Mouse (Mus musculus) neutrophil, adult 5-6 weeks (primary cell): Measurements from ENCODE around the gene Col4a6. TPM values are rescaled to one million over a fixed set of nuclear protein-coding genes. Genes with fewer than 3 reads are reported as not detected.

ENCODE experiments used
- ATAC-seq: fragments of 151-379, 151-347 bp; 2 replicates; pipeline ENCODE4 v1.8.0; 2017; ENCODE audit warnings: mild to moderate bottlenecking, moderate TSS enrichment; ENCODE audit not compliant: insufficient number of reproducible peaks, poor library complexity, low FRiP score, severe bottlenecking; ENCODE audit errors: extremely low read depth
- total RNA-seq: library from RNA; stranded (forward); fragments of 200-1000 nt; gene quantifications from 2 replicates; pipeline ENCODE4 v1.2.3, GENCODE M21; 2017

Gene Col4a6
- total RNA-seq, 1 experiment from 2014 or later: not detected

DNA sequence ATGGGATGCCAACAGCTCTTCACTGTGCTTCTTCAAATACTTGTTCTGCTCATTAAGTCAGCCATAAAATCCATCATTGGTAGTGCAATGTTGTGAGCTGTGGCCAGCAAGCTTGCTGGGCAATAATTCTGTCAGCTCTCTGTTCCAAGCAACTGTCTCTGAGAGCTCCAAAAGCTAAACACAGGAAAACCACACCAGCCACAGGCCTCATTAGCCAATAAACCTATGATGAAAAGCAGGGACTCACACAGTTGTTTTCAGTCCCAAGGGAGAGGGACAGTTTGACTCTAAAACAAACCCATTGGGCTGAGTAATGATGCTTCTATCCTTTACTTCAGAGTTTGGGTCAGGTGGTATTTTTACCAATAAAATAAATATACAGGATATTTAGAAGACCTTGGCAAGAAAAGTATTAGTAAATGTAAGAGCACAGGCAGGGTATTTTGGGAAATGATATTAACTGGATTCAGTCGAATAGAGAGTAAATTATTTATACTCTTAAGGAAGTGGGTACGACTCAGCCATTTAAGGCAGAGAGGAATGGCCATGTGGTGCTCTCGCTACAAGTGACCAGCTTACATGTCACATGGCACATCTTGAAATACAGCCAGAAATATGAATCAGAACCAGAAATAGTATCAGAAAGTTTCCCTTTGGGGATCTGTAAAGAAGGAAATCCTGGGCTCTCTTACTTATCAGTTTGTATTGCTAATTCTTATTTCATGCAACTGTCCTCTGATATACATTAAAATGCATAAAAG, 181.0 kb downstream of the Col4a6 start:
- no peak for ATAC-seq

DNA sequence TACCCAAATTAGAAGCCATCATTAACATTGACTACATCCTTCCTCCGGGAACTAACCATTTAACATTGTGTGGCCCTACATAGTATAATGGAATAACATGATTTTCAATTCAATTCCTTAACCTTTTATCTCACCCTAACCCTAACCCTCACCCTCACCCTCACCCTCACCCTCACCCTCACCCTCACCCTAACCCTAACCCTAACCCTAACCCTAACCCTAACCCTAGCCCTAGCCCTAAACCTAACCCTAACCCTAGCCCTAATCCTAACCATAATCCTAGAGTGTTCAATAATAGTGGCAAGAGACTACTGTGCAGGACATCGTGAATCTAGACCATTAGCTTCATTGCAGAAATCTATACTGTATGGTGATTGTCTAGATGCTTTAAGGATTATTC, 197.5 kb downstream of the Col4a6 start:
- ATAC-seq: peak; percentile 48; the same call in 1 of the 2 replicates

DNA sequence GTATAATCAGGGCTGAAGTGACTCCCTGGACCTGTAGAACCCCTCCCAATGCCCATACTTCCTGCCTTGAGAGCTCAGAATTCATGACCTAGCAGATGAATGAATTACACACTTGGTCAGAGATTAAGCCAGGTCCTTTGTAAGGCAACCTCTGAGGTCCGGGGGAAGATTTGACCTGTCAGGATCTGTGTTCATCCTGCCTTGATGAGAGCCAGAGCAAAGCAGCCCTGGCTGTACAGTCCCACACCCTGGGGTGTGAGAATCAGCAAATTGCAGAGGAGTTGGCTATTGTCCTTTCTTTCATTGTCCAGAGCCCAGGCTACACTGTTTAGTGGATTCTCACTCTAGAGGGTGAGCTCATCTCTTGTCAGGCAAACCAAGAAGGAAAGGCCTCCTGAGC, 207.9 kb downstream of the Col4a6 start:
- ATAC-seq: no peak

DNA sequence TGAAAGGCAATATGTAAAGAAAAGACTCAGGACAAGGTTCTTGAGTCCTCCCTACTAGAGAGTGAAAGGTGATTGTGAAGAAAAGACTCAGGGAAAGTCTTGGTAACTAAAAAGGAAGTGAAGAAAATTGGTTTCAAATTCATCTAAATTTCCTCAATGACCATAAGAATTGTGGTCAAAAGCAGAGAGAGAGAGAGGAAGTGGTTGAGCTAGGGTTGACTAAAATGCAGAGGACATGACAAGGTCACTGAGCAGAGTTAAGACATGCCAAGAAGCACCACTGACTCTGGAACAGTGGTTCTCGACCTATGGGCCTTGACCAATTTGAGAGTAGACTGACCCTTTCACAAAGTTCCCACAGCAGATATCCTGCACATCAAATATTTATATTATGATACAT, 224.2 kb downstream of the Col4a6 start:
- ATAC-seq: no peak

DNA sequence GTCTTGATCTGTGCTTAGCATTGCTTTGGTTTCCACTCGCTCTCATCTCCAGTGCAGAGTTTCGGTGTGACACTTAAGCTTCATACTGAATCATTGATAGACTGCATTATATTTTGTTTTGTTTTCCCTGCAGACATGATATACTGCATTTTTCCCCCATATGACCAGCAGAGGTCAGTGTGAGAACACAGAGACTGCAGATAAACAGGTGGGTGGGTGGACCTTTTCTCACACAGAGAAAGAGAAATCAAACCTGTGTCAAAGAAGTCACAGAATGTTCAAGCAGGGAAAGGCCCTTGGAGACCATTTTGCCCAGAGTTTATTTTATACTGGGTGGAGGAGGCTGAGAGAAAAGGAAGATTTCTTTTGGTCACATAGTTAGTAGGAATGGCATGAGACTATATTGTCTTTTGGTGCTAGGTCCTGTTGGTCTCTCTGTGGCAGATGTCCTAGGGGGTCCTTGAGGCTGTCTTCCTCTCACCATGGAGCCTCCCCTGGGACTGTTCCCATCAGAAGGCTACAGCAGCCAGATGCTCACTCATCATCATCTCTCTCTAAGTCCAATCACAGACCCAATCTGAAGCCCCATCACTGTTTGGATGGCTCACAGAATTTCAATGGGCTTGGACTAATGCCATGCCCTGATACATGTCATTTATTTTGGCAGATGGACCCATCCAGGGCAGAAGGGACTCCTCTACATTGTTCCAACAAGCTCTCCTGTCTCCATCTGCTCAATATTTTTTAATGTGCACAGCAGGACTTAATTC, 237.1 kb downstream of the Col4a6 start:
- ATAC-seq: no peak

DNA sequence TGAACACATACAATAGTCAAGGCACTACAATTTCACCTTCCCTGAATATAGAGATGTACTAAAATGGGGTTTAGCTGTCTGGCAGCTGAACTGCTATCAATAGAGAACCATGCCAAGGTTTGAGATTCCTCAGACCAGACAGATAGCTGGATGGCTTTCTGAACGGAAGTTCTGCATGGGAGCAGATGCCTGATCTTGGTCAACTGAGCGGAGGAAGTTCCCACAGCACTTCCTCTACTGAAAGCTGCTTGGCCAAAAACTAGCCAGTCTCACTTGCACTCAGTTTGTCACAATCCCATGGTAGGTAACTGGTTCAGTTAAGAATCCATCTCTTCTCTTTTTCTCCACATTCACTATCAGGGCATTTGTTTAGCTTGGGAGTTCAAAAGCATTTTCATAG, 245.7 kb downstream of the Col4a6 start:
- ATAC-seq: no peak

DNA sequence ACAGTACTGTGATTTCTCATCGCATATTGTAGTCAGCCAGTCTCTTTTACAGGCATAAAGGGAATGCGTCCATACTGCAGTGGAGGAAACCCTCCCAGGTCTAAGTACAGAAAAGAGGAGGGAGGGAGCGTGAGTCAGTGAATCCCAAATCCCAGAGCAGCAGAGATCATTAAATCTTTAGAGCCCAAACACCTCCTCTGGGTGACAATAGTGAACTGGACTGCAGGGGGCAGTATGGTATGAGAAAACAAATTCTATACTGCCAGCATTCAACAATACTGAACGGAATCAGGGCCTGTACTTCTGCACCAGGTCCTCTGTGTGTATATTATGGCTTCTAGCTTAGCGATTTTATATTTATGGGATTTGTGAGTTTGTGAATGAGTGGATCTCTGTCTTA, 261.1 kb downstream of the Col4a6 start:
- ATAC-seq: no peak

DNA sequence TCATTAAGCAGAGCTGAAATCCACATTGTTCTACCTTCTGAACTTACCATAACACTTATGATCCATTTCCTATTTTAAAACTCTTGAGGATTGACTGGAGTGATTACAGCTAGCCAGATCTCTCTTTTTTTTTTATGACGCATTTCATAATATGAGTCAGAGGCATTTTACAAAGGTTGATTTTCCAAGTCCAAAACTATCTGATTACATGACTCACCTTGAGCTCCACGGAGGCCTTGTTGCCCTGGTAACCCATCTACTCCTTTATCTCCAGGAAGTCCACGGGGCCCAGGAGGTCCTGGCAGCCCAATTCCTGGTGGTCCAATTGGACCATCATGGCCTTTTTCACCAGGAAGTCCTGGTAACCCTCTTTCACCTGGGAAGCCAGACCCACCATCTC, 274.9 kb downstream of the Col4a6 start:
- no peak for ATAC-seq

DNA sequence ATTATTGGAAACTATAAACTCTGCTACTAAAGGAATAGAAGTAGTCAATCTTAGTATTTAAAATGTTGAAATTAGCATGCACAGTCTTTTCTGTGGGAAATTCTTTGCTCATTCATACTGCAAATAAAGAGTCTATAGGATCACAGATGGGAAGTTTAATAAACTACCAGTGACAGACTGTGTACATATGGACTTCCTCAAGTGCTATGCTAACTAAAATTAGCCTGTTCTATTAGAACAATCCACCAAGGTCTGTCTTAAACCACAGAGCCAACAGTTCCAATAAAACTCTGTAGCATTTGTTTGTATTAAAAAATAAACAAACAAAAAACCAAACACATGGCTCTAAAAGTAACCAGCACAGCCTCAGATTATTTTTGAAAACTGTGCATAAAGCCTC, 278.8 kb downstream of the Col4a6 start:
- no peak for ATAC-seq

DNA sequence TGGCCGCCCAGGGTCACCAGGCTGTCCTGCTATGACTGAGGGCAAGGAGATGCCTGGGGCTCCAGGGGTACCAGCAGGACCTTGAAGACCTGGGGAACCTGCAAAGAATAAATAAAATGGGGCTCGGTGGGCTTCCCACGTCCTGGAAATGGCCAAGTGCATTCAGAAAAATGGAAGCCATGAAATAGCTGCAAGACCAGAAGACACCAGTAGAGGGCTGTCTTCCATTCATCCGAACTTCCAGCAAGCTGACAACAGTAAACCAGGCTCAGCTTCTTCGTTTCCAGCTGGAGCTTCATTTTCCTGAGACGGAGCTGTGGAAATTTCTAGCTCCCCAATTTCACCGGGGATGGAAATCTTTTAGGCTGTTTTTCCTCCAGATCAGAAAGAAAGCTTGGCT, 298.5 kb downstream of the Col4a6 start:
- ATAC-seq: no peak

DNA sequence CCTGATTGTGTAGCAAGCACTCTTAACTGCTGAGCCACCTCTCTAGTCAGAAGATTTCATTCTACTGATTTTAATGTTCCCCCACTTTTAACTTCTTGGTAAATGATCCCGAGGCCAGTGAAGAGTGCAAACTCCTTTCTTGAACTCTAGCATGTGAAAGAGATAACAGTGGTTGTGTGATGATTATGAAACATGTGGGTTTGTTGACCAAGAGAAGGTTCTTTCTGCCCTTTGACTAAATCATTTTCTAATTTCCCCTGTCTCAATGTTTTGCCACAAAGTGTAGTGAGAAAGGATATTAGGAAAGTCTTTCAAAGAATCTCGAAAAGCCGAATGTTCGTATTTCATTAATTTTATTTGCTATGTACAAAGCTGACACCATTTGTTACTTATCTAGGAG, 308.8 kb downstream of the Col4a6 start:
- ATAC-seq: no peak

DNA sequence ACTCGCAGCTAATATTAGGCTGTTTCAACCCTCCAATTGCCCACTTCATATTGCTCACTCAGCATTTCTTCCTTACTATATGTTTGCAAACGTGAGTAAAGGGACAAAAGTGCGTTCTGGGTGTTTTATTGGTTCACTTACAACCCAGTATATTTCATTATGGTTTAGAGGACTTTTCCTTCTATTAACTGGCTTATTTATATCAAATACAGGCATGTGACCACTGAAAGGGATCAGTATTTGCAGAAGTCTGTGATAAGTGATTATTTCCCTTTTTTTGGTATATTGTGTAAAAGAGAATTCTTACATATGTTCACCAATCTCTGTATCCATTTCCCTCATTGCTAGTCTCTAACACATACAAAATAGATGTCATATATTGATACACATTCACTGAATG, 313.5 kb downstream of the Col4a6 start:
- no peak for ATAC-seq

DNA sequence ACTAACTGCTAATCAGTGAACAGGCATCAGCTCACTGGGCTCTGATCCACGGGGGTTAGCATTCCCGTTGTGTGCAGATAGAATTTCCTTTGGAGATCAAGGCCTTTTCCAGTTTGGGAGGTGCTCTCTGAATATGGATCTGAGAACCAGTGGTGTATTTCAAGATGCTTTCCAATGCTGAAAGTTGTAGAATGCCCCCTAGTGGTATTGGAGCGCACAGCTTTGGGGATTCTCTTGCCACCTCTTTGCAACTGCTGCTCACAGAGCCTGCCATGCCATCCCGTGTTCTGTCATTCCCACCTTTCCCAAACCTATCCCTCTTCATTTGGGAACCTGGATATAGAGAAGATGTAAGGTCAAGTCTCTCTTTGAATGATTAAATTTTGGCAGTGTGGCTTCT, 315.7 kb downstream of the Col4a6 start:
- ATAC-seq: no peak

DNA sequence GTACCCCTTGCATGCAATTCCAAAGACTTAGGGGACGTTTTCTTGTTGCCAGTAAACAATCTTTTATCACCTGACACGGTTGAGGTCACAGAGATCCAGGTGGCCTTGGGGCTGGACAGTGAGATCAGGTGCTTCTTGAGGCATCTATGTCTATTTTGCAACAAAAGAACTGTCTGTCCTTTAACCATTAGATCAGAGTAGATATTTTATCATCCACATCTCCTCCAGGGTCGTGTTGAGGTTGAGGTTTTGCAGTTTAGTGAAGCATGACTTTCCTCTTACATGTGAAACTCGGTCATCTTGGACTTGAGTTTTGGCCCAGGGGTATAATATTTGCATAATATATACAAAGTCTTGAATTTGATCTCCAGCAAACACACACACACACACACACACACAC, 316.2 kb downstream of the Col4a6 start:
- 0 out of 2 replicates have a peak, but pooled peaks have one; percentile 23 for ATAC-seq

DNA sequence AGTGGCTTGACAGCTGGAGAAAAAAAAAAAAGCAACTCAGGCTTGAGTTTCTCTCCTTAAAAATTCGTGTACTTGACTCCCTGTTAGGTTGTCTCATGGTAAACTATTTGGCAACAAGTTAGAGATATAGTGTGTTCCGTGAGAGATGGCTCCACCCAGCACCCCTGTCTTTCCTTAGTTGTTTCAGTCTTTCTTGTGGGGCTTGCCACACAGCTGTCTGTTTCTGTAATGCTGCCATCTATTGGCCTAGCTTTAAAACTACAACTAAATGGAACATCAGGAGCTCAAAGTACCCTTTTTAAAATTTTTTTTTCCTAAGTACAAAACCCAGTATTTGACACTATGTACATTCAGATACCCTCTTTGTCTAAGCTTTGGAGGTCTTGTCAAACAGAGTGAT, 317.2 kb downstream of the Col4a6 start:
- ATAC-seq: 0 out of 2 replicates have a peak, but pooled peaks have one; percentile 39

DNA sequence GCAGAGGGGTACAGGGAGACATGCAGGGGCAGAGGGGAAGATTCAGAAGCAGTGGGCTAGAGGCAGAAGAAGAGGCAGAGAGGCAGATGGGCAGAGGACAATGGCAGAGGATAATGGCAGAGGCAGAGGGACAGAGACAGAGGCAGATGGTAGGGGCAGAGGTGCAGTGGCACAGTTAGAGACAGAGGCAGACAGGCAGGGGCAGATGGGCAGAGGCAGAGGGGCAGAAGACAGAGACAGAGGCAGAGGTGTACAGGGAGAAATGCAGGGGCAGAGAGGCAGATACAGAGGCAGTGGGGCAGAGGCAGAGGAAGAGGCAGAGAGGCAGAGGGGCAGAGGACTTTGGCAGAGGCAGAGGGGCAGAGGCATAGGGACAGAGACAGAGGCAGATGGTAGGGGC, 322.7 kb downstream of the Col4a6 start:
- no peak for ATAC-seq

DNA sequence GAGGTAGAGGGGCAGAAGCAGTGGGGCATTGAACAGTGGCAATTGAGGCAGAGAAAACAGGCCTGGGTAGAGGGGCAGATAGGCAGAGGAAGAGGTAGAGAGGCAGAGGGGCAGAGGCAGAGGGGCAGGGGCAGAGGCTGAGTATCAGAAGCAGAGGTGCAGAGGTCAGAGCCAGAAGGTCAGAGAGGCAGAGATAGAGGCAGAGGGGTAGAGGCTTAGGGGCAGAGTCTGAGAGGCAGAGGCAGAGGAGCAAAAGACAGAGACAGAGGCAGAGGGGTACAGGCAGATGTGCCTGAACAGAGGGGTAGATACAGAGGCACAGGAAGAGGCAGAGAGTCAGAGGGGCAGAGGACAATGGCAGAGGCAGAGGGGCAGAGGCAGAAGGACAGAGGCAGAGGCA, 323.6 kb downstream of the Col4a6 start:
- no peak for ATAC-seq

DNA sequence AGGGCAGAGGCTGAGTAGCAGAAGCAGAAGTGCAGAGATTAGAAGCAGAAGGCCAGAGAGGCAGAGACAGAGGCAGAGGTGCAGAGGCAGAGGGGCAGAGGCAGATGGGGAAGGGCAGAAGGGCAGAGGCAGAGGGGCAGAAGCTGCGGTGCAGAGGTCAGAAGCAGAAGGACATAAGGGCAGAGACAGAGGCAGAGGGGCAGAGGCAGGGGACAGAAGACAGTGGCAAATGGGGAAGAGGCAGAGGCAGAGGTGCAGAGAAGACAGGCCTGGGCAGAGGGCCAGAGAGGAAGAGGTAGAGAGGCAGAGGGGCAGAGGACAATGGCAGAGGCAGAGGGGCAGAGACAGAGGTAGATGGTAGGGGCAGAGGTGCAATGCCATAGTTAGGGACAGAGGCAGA, 324.2 kb downstream of the Col4a6 start:
- ATAC-seq: no peak
